Mouse (Mus musculus): ENCODE measurements at regions not wholly inside any gene's neighbourhood (a gene's known extent, or its start where the extent isn't known, plus 50 kb on each side); places are given as distances from the start of the nearest gene placed in this dataset.

DNA sequence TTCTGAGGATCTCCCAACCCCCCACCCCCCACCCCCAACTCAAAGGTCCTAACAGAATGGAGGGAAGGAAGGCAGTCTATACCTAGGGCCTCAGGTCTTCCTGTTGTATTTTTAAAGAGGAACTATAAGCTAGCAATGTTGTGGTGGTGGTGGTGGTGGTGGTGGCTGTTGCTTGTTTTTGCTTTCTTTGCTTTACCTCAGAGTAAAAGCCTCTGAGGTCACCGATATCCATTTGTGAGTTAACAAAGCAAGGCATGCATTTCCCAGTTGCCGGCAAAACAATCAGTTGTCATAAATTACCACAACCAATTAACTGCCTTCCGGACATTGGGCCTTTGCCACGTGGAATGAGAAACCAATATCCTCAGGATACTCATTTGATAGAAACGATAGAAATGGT lies 191.9 kb upstream of the Map3k1 start:
- Histone ChIP-seq H3K4me3 (replicated peaks; ENCODE audit: insufficient read depth, low read depth, low read length) (no peak overlapping the region), H3K27ac (ENCODE audit: insufficient read depth, low read length) (no peak overlapping the region)

DNA sequence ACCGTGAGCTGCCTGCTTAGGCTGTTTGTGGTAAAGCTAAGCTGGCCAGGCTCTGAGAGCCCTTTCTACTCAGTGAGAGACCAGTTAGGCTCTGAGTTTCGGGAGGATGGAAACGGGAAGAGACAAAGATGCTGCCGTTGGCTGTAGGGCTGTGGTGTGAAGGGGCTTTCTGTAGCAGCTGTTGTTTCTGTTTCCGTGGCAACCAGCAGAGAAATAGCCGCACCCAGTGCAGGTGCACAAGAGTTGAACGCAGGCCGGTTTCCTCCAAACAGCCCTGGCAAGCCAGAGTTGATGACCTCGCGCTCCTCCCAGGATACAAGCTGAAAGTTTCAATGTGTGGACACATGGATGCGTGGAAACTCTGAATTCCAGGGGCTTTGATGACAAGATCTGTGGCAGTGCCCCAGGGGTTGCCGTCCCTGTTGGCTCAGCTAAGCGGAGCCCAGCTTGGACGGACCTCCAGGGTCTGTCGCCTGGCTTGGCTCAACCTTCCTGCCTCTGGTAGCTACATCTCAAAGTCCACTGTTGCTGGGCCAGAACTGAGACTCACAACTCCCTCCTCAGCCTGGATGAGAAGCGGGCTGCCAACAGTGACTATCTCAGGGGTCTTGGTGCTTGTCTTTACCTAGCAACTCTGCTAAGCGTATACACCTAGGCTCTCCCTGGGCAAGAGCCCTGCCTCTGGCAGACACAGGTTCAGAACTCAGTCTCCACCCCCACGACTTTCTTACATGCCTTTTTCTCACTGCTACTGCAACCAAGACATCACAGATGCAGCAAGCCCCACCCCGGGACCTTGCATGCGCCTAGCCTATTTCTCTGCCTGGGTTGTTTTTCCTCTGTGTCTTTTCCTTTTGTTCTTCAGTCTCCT lies 192.6 kb upstream of the Map3k1 start:
- WGBS, result 66% methylated on average over 20 of the region's 20 CpGs
- peaks cover 12% of the 10 kb centered on the region for H3K4me1 ChIP-seq (ENCODE audit: control insufficient read depth, insufficient read depth, low read length)
- TF ChIP-seq CTCF (IDR thresholded peaks at IDR 0.05; ENCODE audit: borderline replicate concordance, insufficient read depth, low read depth, low read length) (no peak), POLR2A (IDR thresholded peaks at IDR 0.05; ENCODE audit: borderline replicate concordance, insufficient read depth, low read length) (no peak)
- no peaks in the 10 kb centered on the region for H3K27me3 ChIP-seq (ENCODE audit: control insufficient read depth, insufficient read depth, low read length)
- DNase-seq, result no peak
- H3K27ac ChIP-seq (ENCODE audit: insufficient read depth, low read length), result no peak overlapping the region
- no peak overlapping the region for H3K4me3 ChIP-seq (replicated peaks; ENCODE audit: insufficient read depth, low read depth, low read length)

More for the DNA sequence above, 191.9 kb upstream of the Map3k1 start:
- Histone ChIP-seq H3K27me3 (ENCODE audit: control insufficient read depth, insufficient read depth, low read length) (no peaks in the 10 kb centered on the region), H3K4me1 (ENCODE audit: control insufficient read depth, insufficient read depth, low read length) (peaks cover 12% of the 10 kb centered on the region)
- WGBS, result 67% methylated on average over 5 of the region's 5 CpGs
- TF ChIP-seq POLR2A (IDR thresholded peaks at IDR 0.05; ENCODE audit: borderline replicate concordance, insufficient read depth, low read length) (no peak), CTCF (IDR thresholded peaks at IDR 0.05; ENCODE audit: borderline replicate concordance, insufficient read depth, low read depth, low read length) (no peak)
- no peak for DNase-seq

DNA sequence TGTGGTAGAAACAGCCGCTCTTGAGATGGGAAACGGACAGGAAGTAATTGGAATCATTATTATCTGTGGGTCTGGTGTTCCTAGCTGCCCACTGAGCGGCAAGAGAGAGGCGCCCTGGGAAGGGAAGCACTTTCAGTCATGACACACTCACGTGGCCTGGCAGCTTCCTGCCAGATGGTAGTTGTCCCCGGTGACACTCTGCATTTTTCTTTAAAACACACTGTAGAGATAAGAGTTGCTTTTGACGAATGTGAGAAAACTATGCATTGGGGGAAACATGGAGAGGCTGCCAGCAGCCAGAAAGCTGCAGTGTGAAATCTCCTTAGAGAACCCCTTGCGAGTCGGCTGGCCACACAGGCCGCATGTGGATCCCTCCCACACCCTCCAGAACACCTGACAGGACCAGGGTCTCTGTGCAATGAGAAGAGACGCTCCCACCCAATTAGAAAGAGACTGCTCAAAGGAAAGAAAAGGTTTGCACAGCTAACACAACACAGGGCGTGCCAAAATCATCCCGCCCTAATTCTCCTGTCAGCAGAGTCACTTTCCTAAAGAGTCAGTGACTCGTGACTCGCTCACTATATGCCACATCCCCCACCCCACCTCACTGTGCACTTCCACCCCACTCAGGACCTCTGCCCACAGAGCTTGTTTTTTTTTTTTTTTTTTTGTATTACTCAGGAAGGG lies 194.0 kb upstream of the Map3k1 start:
- no peak overlapping the region for H3K27ac ChIP-seq (ENCODE audit: insufficient read depth, low read length)
- H3K4me3 ChIP-seq (replicated peaks; ENCODE audit: insufficient read depth, low read depth, low read length), result no peak overlapping the region
- DNase-seq, result no peak
- TF ChIP-seq CTCF (IDR thresholded peaks at IDR 0.05; ENCODE audit: borderline replicate concordance, insufficient read depth, low read depth, low read length) (no peak), POLR2A (IDR thresholded peaks at IDR 0.05; ENCODE audit: borderline replicate concordance, insufficient read depth, low read length) (no peak)
- 68% methylated on average over 15 of the region's 15 CpGs for WGBS
- no peaks in the 10 kb centered on the region for H3K27me3 ChIP-seq (ENCODE audit: control insufficient read depth, insufficient read depth, low read length)
- peaks cover 8% of the 10 kb centered on the region for H3K4me1 ChIP-seq (ENCODE audit: control insufficient read depth, insufficient read depth, low read length)

GRCm38 (mm10) chr13:112003445-112003844 lies 194.7 kb upstream of the Map3k1 start:
- H3K4me3 ChIP-seq (replicated peaks; ENCODE audit: insufficient read depth, low read depth, low read length), result no peak overlapping the region
- peaks cover 3% of the 10 kb centered on the region for H3K4me1 ChIP-seq (ENCODE audit: control insufficient read depth, insufficient read depth, low read length)
- TF ChIP-seq POLR2A (IDR thresholded peaks at IDR 0.05; ENCODE audit: borderline replicate concordance, insufficient read depth, low read length) (no peak), CTCF (IDR thresholded peaks at IDR 0.05; ENCODE audit: borderline replicate concordance, insufficient read depth, low read depth, low read length) (no peak)
- H3K27ac ChIP-seq (ENCODE audit: insufficient read depth, low read length), result no peak overlapping the region
- WGBS, result 53% methylated on average over 7 of the region's 7 CpGs
- no peak for DNase-seq
- no peaks in the 10 kb centered on the region for H3K27me3 ChIP-seq (ENCODE audit: control insufficient read depth, insufficient read depth, low read length)

DNA sequence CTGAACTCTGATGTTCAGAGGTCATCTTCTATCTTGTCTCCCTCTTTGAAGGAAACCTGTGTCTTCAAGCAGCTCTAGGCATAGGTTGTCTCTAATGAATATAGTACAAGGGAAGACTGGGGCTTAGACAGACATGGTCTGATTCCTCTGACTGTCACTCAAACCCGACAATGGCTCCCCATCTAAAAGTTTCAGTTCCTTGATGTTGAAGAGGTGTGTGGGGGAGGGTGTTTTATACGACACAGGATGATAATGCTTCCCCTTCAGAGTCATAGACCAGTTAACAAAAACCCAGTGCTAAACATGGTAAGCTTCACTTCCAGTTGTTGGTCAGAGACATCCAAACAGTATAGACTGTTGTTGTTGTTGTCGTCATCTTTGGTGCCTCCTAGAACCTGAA lies 195.3 kb upstream of the Map3k1 start:
- Histone ChIP-seq H3K27me3 (ENCODE audit: control insufficient read depth, insufficient read depth, low read length) (no peaks in the 10 kb centered on the region), H3K4me3 (replicated peaks; ENCODE audit: insufficient read depth, low read depth, low read length) (no peak overlapping the region), H3K27ac (ENCODE audit: insufficient read depth, low read length) (no peak overlapping the region), H3K4me1 (ENCODE audit: control insufficient read depth, insufficient read depth, low read length) (no peaks in the 10 kb centered on the region)
- no peak for TF ChIP-seq POLR2A (IDR thresholded peaks at IDR 0.05; ENCODE audit: borderline replicate concordance, insufficient read depth, low read length)
- TF ChIP-seq CTCF (IDR thresholded peaks at IDR 0.05; ENCODE audit: borderline replicate concordance, insufficient read depth, low read depth, low read length), result no peak
- 96% methylated on average over 3 of the region's 3 CpGs for WGBS
- DNase-seq, result no peak

GRCm38 (mm10) chr13:112005421-112005820 lies 196.6 kb upstream of the Map3k1 start:
- Histone ChIP-seq H3K4me3 (replicated peaks; ENCODE audit: insufficient read depth, low read depth, low read length) (no peak overlapping the region), H3K27me3 (ENCODE audit: control insufficient read depth, insufficient read depth, low read length) (no peaks in the 10 kb centered on the region), H3K4me1 (ENCODE audit: control insufficient read depth, insufficient read depth, low read length) (no peaks in the 10 kb centered on the region), H3K27ac (ENCODE audit: insufficient read depth, low read length) (no peak overlapping the region)
- 83% methylated on average over 8 of the region's 8 CpGs for WGBS
- DNase-seq, result no peak
- no peak for TF ChIP-seq CTCF (IDR thresholded peaks at IDR 0.05; ENCODE audit: borderline replicate concordance, insufficient read depth, low read depth, low read length)
- no peak for TF ChIP-seq POLR2A (IDR thresholded peaks at IDR 0.05; ENCODE audit: borderline replicate concordance, insufficient read depth, low read length)

- TF ChIP-seq CTCF (IDR thresholded peaks at IDR 0.05; ENCODE audit: borderline replicate concordance, insufficient read depth, low read depth, low read length), result no peak
- no peak for TF ChIP-seq POLR2A (IDR thresholded peaks at IDR 0.05; ENCODE audit: borderline replicate concordance, insufficient read depth, low read length)
Measured at GRCm38 (mm10) chr13:112008806-112009205, 200.0 kb upstream of the Map3k1 start.

DNA sequence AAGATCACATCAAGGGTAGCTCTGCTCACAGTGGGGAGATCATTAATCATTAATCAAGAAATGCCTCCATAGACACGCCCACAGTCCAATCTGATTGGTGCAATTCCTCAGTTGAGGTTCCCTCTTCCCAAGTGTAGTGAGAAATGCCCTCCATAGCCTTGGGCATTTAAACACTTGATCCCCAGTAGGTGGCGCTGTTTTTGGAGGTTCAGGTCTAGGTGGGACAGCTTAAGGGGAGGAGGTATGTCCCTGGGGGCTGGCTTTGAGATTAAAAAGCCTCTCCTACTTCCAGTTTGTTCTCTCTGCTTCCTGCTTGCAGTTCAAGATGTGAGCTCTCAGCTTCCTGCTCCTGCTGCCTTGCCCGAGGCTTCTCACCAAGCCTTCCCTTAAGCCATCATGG lies 200.5 kb upstream of the Map3k1 start:
- WGBS, result 77% methylated on average over 3 of the region's 3 CpGs
- no peak overlapping the region for H3K27ac ChIP-seq (ENCODE audit: insufficient read depth, low read length)
- H3K4me1 ChIP-seq (ENCODE audit: control insufficient read depth, insufficient read depth, low read length), result no peaks in the 10 kb centered on the region
- DNase-seq, result no peak
- 0 out of 2 replicates have a peak, but pooled peaks have one; percentile 4 for TF ChIP-seq CTCF (IDR thresholded peaks at IDR 0.05; ENCODE audit: borderline replicate concordance, insufficient read depth, low read depth, low read length)
- TF ChIP-seq POLR2A (IDR thresholded peaks at IDR 0.05; ENCODE audit: borderline replicate concordance, insufficient read depth, low read length), result no peak
- no peaks in the 10 kb centered on the region for H3K27me3 ChIP-seq (ENCODE audit: control insufficient read depth, insufficient read depth, low read length)
- no peak overlapping the region for H3K4me3 ChIP-seq (replicated peaks; ENCODE audit: insufficient read depth, low read depth, low read length)

More at GRCm38 (mm10) chr13:112008806-112009205, 200.0 kb upstream of the Map3k1 start:
- H3K4me1 ChIP-seq (ENCODE audit: control insufficient read depth, insufficient read depth, low read length), result no peaks in the 10 kb centered on the region
- no peaks in the 10 kb centered on the region for H3K27me3 ChIP-seq (ENCODE audit: control insufficient read depth, insufficient read depth, low read length)
- no peak overlapping the region for H3K4me3 ChIP-seq (replicated peaks; ENCODE audit: insufficient read depth, low read depth, low read length)
- DNase-seq, result no peak
- H3K27ac ChIP-seq (ENCODE audit: insufficient read depth, low read length), result no peak overlapping the region
- WGBS, result 88% methylated on average over 5 of the region's 5 CpGs

Data from cerebellum, adult 2 months (tissue).